Mouse (Mus musculus): ENCODE results near the gene Rad51d. TPM values are rescaled to one million over a fixed set of nuclear protein-coding genes. Genes with fewer than 3 reads are reported as not detected.
"Not testable (repeated sequence)": the region's sequence is repeated elsewhere in the genome, so short reads cannot be mapped to it uniquely, and the experiment has no call there.

The Rad51d gene
- polyA plus RNA-seq, 1 experiment from 2014 or later = 14.5 TPM

DNA sequence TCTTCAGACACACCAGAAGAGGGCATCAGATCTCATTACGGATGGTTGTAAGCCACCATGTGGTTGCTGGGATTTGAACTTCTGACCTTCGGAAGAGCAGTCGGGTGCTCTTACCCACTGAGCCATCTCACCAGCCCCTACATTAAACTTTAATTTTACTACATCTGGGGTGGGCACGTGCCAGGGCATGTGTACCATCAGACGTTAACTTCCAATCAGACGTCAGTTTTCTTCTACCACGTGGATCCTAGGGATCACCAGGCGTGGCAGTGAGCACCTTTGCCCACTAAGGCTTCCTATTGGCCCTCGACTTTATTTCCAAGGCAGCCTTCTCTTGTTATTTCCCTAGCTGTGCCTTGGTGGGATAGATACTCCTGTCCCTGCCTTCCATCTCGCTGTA is 58.0 kb downstream of the Rad51d start:
- 74% methylated on average over 10 of the region's 10 CpGs for WGBS
- H3K36me3 ChIP-seq (ENCODE audit: control insufficient read depth, insufficient read depth, low read length); H3K4me3 ChIP-seq (ENCODE audit: low read depth, low read length); DNase-seq (ENCODE audit: low spot score); H3K9me3 ChIP-seq (ENCODE audit: control insufficient read depth, low read length); H3K4me2 ChIP-seq (ENCODE audit: low read depth, low read length); H3K27ac ChIP-seq (replicated peaks; ENCODE audit: low read depth, low read length); H3K9ac ChIP-seq (ENCODE audit: low read depth, low read length); H3K27me3 ChIP-seq (replicated peaks; ENCODE audit: control insufficient read depth, insufficient read depth, low read length); H3K4me1 ChIP-seq (ENCODE audit: control insufficient read depth, insufficient read depth, low read length); ATAC-seq (ENCODE audit: low read depth): not testable (repeated sequence)

DNA sequence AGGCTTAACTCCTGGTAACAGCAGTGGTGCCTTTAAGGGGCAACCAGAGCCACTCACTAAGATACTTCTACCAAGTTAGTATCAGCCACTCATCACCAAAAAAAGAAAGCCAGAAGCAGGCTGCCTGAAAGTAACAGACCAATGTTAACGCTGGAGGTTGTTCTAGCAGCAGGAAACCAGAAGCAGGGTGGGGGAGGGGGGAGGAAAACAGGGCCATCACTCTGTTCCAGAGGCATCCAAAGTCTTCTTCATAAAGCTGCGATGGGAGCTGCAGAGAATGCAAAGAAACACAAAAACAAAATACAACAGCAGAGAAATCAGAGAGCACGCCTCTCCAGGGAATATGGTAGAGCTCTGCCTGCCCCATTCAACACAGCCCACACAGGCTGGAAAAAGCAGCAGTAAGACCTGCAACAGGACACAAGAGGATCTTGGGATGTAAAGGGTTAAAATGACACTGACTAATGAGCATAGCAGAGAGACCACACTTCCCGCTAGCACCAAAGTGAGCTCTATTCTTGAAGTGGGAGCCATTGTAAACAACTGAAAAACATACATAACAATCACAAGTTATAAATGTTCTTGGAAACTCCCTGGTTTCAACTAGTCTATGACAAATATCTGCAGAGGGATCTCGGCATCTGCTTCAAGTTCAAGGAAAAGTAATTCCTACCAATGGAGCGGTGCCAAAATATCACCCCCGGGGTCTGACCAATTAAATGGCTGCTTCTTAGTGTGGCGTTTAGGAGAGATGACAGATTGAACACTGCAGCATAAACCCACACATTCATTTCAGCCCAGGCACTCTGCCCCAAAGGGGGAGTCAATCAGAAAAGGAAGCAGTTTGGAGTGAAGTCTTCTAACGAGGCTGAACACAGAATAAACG is 59.2 kb downstream of the Rad51d start:
- ATAC-seq (ENCODE audit: low read depth) (peak; percentile 65; the same call in 1 of the 2 replicates), DNase-seq (ENCODE audit: low spot score) (peak; percentile 64)
- Histone ChIP-seq H3K36me3 (ENCODE audit: control insufficient read depth, insufficient read depth, low read length) (no peaks in the 10 kb centered on the region), H3K27me3 (replicated peaks; ENCODE audit: control insufficient read depth, insufficient read depth, low read length) (no peaks in the 10 kb centered on the region), H3K4me1 (ENCODE audit: control insufficient read depth, insufficient read depth, low read length) (peaks cover 10% of the 10 kb centered on the region), H3K4me3 (ENCODE audit: low read depth, low read length) (no peak overlapping the region), H3K9me3 (ENCODE audit: control insufficient read depth, low read length) (no peaks in the 10 kb centered on the region), H3K9ac (ENCODE audit: low read depth, low read length) (peak overlapping the region; percentile 30; the same call in 1 of the 2 replicates), H3K27ac (replicated peaks; ENCODE audit: low read depth, low read length) (0 out of 2 replicates have a peak overlapping the region, but pooled peaks have one; percentile 7), H3K4me2 (ENCODE audit: low read depth, low read length) (peak overlapping the region; percentile 38)
- WGBS = 9% methylated on average over 10 of the region's 10 CpGs

DNA sequence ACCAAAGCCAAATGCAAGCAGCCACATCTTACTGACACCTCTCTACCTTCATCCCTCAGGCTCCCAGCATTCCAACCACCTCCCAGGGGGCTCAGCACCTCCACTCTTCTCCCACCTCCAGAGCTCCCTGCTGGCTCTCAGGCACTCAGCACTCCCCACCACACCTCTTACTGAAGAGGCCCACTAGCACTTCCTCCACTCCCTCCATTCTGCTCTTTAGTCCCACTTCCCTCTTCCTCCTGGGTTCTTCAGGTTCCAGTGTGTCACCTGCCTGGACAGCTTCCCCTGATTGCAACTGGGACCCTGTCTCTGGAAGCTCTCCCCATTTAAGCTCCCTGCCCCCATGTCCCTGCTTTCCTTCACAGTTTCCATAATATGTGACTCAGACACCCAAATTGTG is 63.6 kb downstream of the Rad51d start:
- H3K4me1 ChIP-seq (ENCODE audit: control insufficient read depth, insufficient read depth, low read length) = peaks cover 9% of the 10 kb centered on the region
- H3K27me3 ChIP-seq (replicated peaks; ENCODE audit: control insufficient read depth, insufficient read depth, low read length) = no peaks in the 10 kb centered on the region
- no peak overlapping the region for H3K27ac ChIP-seq (replicated peaks; ENCODE audit: low read depth, low read length)
- no peak overlapping the region for H3K4me2 ChIP-seq (ENCODE audit: low read depth, low read length)
- DNase-seq (ENCODE audit: low spot score) (no peak), ATAC-seq (ENCODE audit: low read depth) (no peak)
- no peaks in the 10 kb centered on the region for H3K36me3 ChIP-seq (ENCODE audit: control insufficient read depth, insufficient read depth, low read length)
- H3K4me3 ChIP-seq (ENCODE audit: low read depth, low read length) = no peak overlapping the region
- H3K9ac ChIP-seq (ENCODE audit: low read depth, low read length) = no peak overlapping the region
- H3K9me3 ChIP-seq (ENCODE audit: control insufficient read depth, low read length) = no peaks in the 10 kb centered on the region

Other genes starting within 250 kb of the Rad51d start
- 0.33 and 0.43 TPM in 2 replicates for gene Cct6b, start 126.3 kb downstream of the Rad51d start, polyA plus RNA-seq (2014; fragmentation: Nextera tagmentation; extraction: Ambion mirVana)
- 29.7 and 31.6 TPM in 2 replicates for gene Zfp830, start 126.3 kb downstream of the Rad51d start, polyA plus RNA-seq (2014; fragmentation: Nextera tagmentation; extraction: Ambion mirVana)
- gene Lig3, start 109.5 kb downstream of the Rad51d start, polyA plus RNA-seq (2014; fragmentation: Nextera tagmentation; extraction: Ambion mirVana) = 32.9 and 34.2 TPM in 2 replicates
- 9.7 and 10.2 TPM in 2 replicates for gene Rffl, start 19.4 kb downstream of the Rad51d start, polyA plus RNA-seq (2014; fragmentation: Nextera tagmentation; extraction: Ambion mirVana)
- 0.30 and 0.47 TPM in 2 replicates for gene Fndc8, start 1.5 kb upstream of the Rad51d start, polyA plus RNA-seq (2014; fragmentation: Nextera tagmentation; extraction: Ambion mirVana)
- gene Nle1, start 17.8 kb upstream of the Rad51d start, polyA plus RNA-seq (2014; fragmentation: Nextera tagmentation; extraction: Ambion mirVana) = 24.3 and 30.7 TPM in 2 replicates
- 37.1 and 44.5 TPM in 2 replicates for gene Unc45b, start 19.9 kb upstream of the Rad51d start, polyA plus RNA-seq (2014; fragmentation: Nextera tagmentation; extraction: Ambion mirVana)
- gene Slfn5, start 60.7 kb upstream of the Rad51d start, polyA plus RNA-seq (2014; fragmentation: Nextera tagmentation; extraction: Ambion mirVana) = 2.4 and 3.9 TPM in 2 replicates
- gene Slfn9, start 101.2 kb upstream of the Rad51d start, polyA plus RNA-seq (2014; fragmentation: Nextera tagmentation; extraction: Ambion mirVana) = 16.6 and 17.1 TPM in 2 replicates
- 1.0 and 1.4 TPM in 2 replicates for gene Slfn8, start 130.2 kb upstream of the Rad51d start, polyA plus RNA-seq (2014; fragmentation: Nextera tagmentation; extraction: Ambion mirVana)
- gene Slfn2, start 174.5 kb upstream of the Rad51d start, polyA plus RNA-seq (2014; fragmentation: Nextera tagmentation; extraction: Ambion mirVana) = 7.1 and 9.6 TPM in 2 replicates
- 0.29 and 0.50 TPM in 2 replicates for gene Slfn1, start 226.2 kb upstream of the Rad51d start, polyA plus RNA-seq (2014; fragmentation: Nextera tagmentation; extraction: Ambion mirVana)

Measured in embryonic facial prominence, embryonic 14.5 days (tissue).